Mouse (Mus musculus): ENCODE measurements around the gene Myg1. TPM values are rescaled to one million over a fixed set of nuclear protein-coding genes. Genes with fewer than 3 reads are reported as not detected.
A peak's percentile ranks its signal among the peaks of the same experiment; 100 is the strongest.

Gene Myg1
- polyA plus RNA-seq, 1 experiment: 97.0 TPM

DNA sequence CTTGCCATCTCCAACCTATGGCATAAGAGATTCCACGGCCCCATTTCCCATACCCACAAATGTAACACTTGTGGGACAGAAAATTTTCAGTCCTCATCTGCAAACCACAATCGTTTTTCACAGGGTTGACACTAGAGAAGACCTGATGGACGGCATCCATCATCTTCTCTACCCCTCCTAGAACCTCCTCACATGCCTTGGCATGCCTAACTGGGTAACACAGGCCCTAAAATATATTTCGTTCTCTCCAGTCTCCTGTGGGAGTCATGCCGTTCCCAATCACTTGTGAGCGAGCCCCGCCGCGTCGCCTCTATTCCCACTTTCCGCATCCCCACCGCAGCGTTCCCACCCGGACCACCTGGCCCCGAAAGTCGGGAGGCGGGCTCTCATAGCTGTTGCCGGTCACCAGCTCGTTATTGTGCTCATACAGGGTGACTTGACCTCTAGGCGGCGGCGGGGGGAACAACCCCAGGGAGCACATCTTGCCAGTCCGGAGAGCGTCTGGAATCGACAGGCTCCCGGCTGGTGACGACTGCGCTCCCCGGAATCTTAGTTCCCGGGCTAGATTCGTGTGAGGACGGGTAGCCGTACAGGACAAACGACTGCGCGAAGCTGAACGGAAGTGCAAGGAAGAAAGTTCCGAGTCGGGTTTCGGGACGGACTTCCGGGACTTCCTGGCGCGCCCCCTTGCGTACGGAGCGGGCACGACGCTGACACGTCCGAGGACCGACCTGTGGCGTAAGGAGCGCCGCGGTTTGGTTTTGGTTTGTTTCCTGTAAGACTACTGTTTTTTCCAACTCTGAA, 18.8 kb downstream of the Myg1 start, which contains the start of gene Aaas:
TSS of gene Aaas (minus strand) at position 634 of the 804 bp plus-strand sequence.
- no peaks in the 10 kb centered on the region for H3K27me3 ChIP-seq (ENCODE audit: control insufficient read depth, insufficient read depth, insufficient read length)
- H3K79me2 ChIP-seq (ENCODE audit: control insufficient read depth, insufficient read depth): peaks cover 9% of the 10 kb centered on the region
- peak within 1 kb of the TSS; percentile 79 for H3K4me2 ChIP-seq (ENCODE audit: low read depth)
- H3ac ChIP-seq (ENCODE audit: control insufficient read depth, insufficient read length): peak within 1 kb of the TSS; percentile 15
- peak within 1 kb of the TSS; percentile 55 for H3K4me3 ChIP-seq
- H3K36me3 ChIP-seq (ENCODE audit: control insufficient read depth, insufficient read depth): no peaks in the 10 kb centered on the region
- TF ChIP-seq POLR2A (IDR thresholded peaks at IDR 0.05; ENCODE audit: insufficient read length, low read depth) (peak; percentile 75), SRF (IDR thresholded peaks at IDR 0.05; ENCODE audit: control insufficient read depth, insufficient read length, low read depth) (peak; percentile 77), USF1 (IDR thresholded peaks at IDR 0.05; ENCODE audit: low read depth) (no peak), MYOG (IDR thresholded peaks at IDR 0.05; ENCODE audit: control insufficient read depth in 1 of 3, insufficient read depth in 1 of 3, insufficient read length in 2 of 3, low read depth in 2 of 3) (peak in 1 of 3 experiments; percentile 42), E2F4 (IDR thresholded peaks at IDR 0.05; ENCODE audit: insufficient read depth) (peak; percentile 99), TCF12 (IDR thresholded peaks at IDR 0.05; ENCODE audit: insufficient read depth, poor library complexity, severe bottlenecking) (no peak), REST (IDR thresholded peaks at IDR 0.05; ENCODE audit: insufficient read depth, insufficient read length) (no peak), CEBPB (IDR thresholded peaks at IDR 0.05; ENCODE audit: insufficient read depth, poor library complexity, severe bottlenecking) (no peak), MAX (IDR thresholded peaks at IDR 0.05; ENCODE audit: low read depth) (peak; percentile 50), TCF3 (IDR thresholded peaks at IDR 0.05; ENCODE audit: insufficient read length, low read depth) (no peak), MYOD1 (IDR thresholded peaks at IDR 0.05; ENCODE audit: control insufficient read depth in 1 of 3, insufficient read length in 2 of 3, low read depth in 2 of 3) (no peak), POLR2AphosphoS2 (IDR thresholded peaks at IDR 0.05; ENCODE audit: insufficient read length, low read depth) (peak; percentile 77)

GRCm38 (mm10) chr15:102350942-102351291, 19.4 kb downstream of the Myg1 start:
- TF ChIP-seq POLR2AphosphoS2 (IDR thresholded peaks at IDR 0.05; ENCODE audit: insufficient read length, low read depth) (no peak), CEBPB (IDR thresholded peaks at IDR 0.05; ENCODE audit: insufficient read depth, poor library complexity, severe bottlenecking) (no peak), MAX (IDR thresholded peaks at IDR 0.05; ENCODE audit: low read depth) (no peak), MYOD1 (IDR thresholded peaks at IDR 0.05; ENCODE audit: control insufficient read depth in 1 of 3, insufficient read length in 2 of 3, low read depth in 2 of 3) (no peak), POLR2A (IDR thresholded peaks at IDR 0.05; ENCODE audit: insufficient read length, low read depth) (no peak), E2F4 (IDR thresholded peaks at IDR 0.05; ENCODE audit: insufficient read depth) (no peak), USF1 (IDR thresholded peaks at IDR 0.05; ENCODE audit: low read depth) (no peak), SRF (IDR thresholded peaks at IDR 0.05; ENCODE audit: control insufficient read depth, insufficient read length, low read depth) (no peak)
- peaks cover 9% of the 10 kb centered on the region for H3K79me2 ChIP-seq (ENCODE audit: control insufficient read depth, insufficient read depth)
- peak overlapping the region; percentile 79 for H3K4me2 ChIP-seq (ENCODE audit: low read depth)
- no peaks in the 10 kb centered on the region for H3K27me3 ChIP-seq (ENCODE audit: control insufficient read depth, insufficient read depth, insufficient read length)
- H3ac ChIP-seq (ENCODE audit: control insufficient read depth, insufficient read length): peak overlapping the region; percentile 15
- H3K4me3 ChIP-seq: peak overlapping the region; percentile 55
- no peaks in the 10 kb centered on the region for H3K36me3 ChIP-seq (ENCODE audit: control insufficient read depth, insufficient read depth)

GRCm38 (mm10) chr15:102352177-102352576, 20.7 kb downstream of the Myg1 start:
- Histone ChIP-seq H3ac (ENCODE audit: control insufficient read depth, insufficient read length) (no peak overlapping the region), H3K79me2 (ENCODE audit: control insufficient read depth, insufficient read depth) (peaks cover 9% of the 10 kb centered on the region), H3K4me2 (ENCODE audit: low read depth) (no peak overlapping the region), H3K4me3 (no peak overlapping the region), H3K36me3 (ENCODE audit: control insufficient read depth, insufficient read depth) (no peaks in the 10 kb centered on the region), H3K27me3 (ENCODE audit: control insufficient read depth, insufficient read depth, insufficient read length) (no peaks in the 10 kb centered on the region)
- TF ChIP-seq TCF12 (IDR thresholded peaks at IDR 0.05; ENCODE audit: insufficient read depth, poor library complexity, severe bottlenecking) (no peak), REST (IDR thresholded peaks at IDR 0.05; ENCODE audit: insufficient read depth, insufficient read length) (no peak), USF1 (IDR thresholded peaks at IDR 0.05; ENCODE audit: low read depth) (no peak), MYOD1 (IDR thresholded peaks at IDR 0.05; ENCODE audit: control insufficient read depth in 1 of 3, insufficient read length in 2 of 3, low read depth in 2 of 3) (no peak), CEBPB (IDR thresholded peaks at IDR 0.05; ENCODE audit: insufficient read depth, poor library complexity, severe bottlenecking) (no peak), MAX (IDR thresholded peaks at IDR 0.05; ENCODE audit: low read depth) (no peak)

- no peak overlapping the region for H3K4me2 ChIP-seq (ENCODE audit: low read depth)
- TF ChIP-seq SRF (IDR thresholded peaks at IDR 0.05; ENCODE audit: control insufficient read depth, insufficient read length, low read depth) (no peak), POLR2A (IDR thresholded peaks at IDR 0.05; ENCODE audit: insufficient read length, low read depth) (no peak), MAX (IDR thresholded peaks at IDR 0.05; ENCODE audit: low read depth) (no peak), CEBPB (IDR thresholded peaks at IDR 0.05; ENCODE audit: insufficient read depth, poor library complexity, severe bottlenecking) (no peak), REST (IDR thresholded peaks at IDR 0.05; ENCODE audit: insufficient read depth, insufficient read length) (no peak), TCF3 (IDR thresholded peaks at IDR 0.05; ENCODE audit: insufficient read length, low read depth) (no peak), TCF12 (IDR thresholded peaks at IDR 0.05; ENCODE audit: insufficient read depth, poor library complexity, severe bottlenecking) (no peak), E2F4 (IDR thresholded peaks at IDR 0.05; ENCODE audit: insufficient read depth) (no peak), MYOD1 (IDR thresholded peaks at IDR 0.05; ENCODE audit: control insufficient read depth in 1 of 3, insufficient read length in 2 of 3, low read depth in 2 of 3) (no peak), USF1 (IDR thresholded peaks at IDR 0.05; ENCODE audit: low read depth) (no peak), POLR2AphosphoS2 (IDR thresholded peaks at IDR 0.05; ENCODE audit: insufficient read length, low read depth) (no peak), MYOG (IDR thresholded peaks at IDR 0.05; ENCODE audit: control insufficient read depth in 1 of 3, insufficient read depth in 1 of 3, insufficient read length in 2 of 3, low read depth in 2 of 3) (no peak)
- no peak overlapping the region for H3K4me3 ChIP-seq
- H3K27me3 ChIP-seq (ENCODE audit: control insufficient read depth, insufficient read depth, insufficient read length): no peaks in the 10 kb centered on the region
- no peak overlapping the region for H3ac ChIP-seq (ENCODE audit: control insufficient read depth, insufficient read length)
- no peaks in the 10 kb centered on the region for H3K36me3 ChIP-seq (ENCODE audit: control insufficient read depth, insufficient read depth)
- peaks cover 8% of the 10 kb centered on the region for H3K79me2 ChIP-seq (ENCODE audit: control insufficient read depth, insufficient read depth)
Measured at GRCm38 (mm10) chr15:102353986-102354385, 22.5 kb downstream of the Myg1 start.

Measured in myocyte (in vitro differentiated cells).